Mouse (Mus musculus) heart, postnatal 0 days (tissue): ENCODE measurements around the gene Scamp2.

Experiments
- CTCF ChIP-seq: IDR thresholded peaks from 2 replicates; pipeline ENCODE4 v1.5.1; 2016; ENCODE audit warnings: antibody characterized with exemption, control low read depth, low read depth
- EP300 ChIP-seq: IDR thresholded peaks from 2 replicates; pipeline ENCODE4 v1.6.1; 2016; ENCODE audit warnings: antibody characterized with exemption, low read depth

GRCm38 (mm10) chr9:57629118-57629874, 68.6 kb downstream of the Scamp2 start:
- TF ChIP-seq CTCF (peak; percentile 98), EP300 (no peak)
